Mouse (Mus musculus): ENCODE data around the gene Ambra1. TPM values are rescaled to one million over a fixed set of nuclear protein-coding genes. Genes with fewer than 3 reads are reported as not detected.

The Ambra1 gene
- polyA plus RNA-seq, 1 experiment from 2014 or later: 15.0 TPM

- 63% methylated on average over 4 of the region's 4 CpGs for WGBS
- Histone ChIP-seq H3K9me3 (replicated peaks; ENCODE audit: control insufficient read depth, low read length) (no peaks in the 10 kb centered on the region), H3K36me3 (ENCODE audit: control insufficient read depth, insufficient read depth, low read length) (no peaks in the 10 kb centered on the region), H3K27ac (ENCODE audit: low read length) (peak overlapping the region; percentile 43; the same call in 1 of the 2 replicates), H3K4me2 (ENCODE audit: low read depth, low read length) (no peak overlapping the region), H3K27me3 (ENCODE audit: control insufficient read depth, insufficient read depth, low read length) (no peaks in the 10 kb centered on the region), H3K4me3 (replicated peaks; ENCODE audit: low read length) (no peak overlapping the region), H3K9ac (ENCODE audit: low read length) (no peak overlapping the region), H3K4me1 (ENCODE audit: control insufficient read depth, insufficient read depth, low read length) (peaks cover 60% of the 10 kb centered on the region)
- ATAC-seq (ENCODE audit: insufficient read depth, low FRiP score): no peak
Observed at GRCm38 (mm10) chr2:91955121-91955591, 225.2 kb downstream of the Ambra1 start.

DNA sequence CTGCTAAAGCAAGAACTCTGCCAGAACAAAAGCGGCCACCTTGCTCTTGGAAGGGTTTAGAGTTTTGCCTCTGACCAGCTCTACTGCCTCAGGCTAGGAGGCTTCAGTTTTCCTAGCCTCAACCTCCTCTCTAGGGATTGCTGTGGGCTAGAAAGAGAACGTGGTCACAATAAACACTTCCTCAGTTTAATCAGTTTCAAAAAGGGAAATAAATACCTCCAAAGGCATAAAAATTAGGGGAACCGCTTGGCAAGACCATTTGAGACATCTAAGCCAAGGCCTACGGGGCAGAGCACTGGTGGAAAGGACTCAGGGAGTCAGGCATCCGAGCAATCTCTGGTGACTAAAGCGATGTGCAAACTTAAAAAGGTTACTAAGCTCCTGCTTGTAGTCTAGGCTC, 225.9 kb downstream of the Ambra1 start:
- Histone ChIP-seq H3K4me3 (replicated peaks; ENCODE audit: low read length) (no peak overlapping the region), H3K9ac (ENCODE audit: low read length) (no peak overlapping the region), H3K4me2 (ENCODE audit: low read depth, low read length) (no peak overlapping the region), H3K36me3 (ENCODE audit: control insufficient read depth, insufficient read depth, low read length) (no peaks in the 10 kb centered on the region), H3K27me3 (ENCODE audit: control insufficient read depth, insufficient read depth, low read length) (no peaks in the 10 kb centered on the region), H3K4me1 (ENCODE audit: control insufficient read depth, insufficient read depth, low read length) (peaks cover 54% of the 10 kb centered on the region), H3K9me3 (replicated peaks; ENCODE audit: control insufficient read depth, low read length) (no peaks in the 10 kb centered on the region), H3K27ac (ENCODE audit: low read length) (0 out of 2 replicates have a peak overlapping the region, but pooled peaks have one; percentile 43)
- no peak for ATAC-seq (ENCODE audit: insufficient read depth, low FRiP score)
- WGBS: 77% methylated on average over 6 of the region's 6 CpGs

GRCm38 (mm10) chr2:91957096-91957495, 227.2 kb downstream of the Ambra1 start:
- Histone ChIP-seq H3K9me3 (replicated peaks; ENCODE audit: control insufficient read depth, low read length) (no peaks in the 10 kb centered on the region), H3K4me1 (ENCODE audit: control insufficient read depth, insufficient read depth, low read length) (peaks cover 58% of the 10 kb centered on the region), H3K9ac (ENCODE audit: low read length) (no peak overlapping the region; the same call in 1 of the 2 replicates), H3K36me3 (ENCODE audit: control insufficient read depth, insufficient read depth, low read length) (no peaks in the 10 kb centered on the region), H3K4me2 (ENCODE audit: low read depth, low read length) (0 out of 2 replicates have a peak overlapping the region, but pooled peaks have one; percentile 0), H3K4me3 (replicated peaks; ENCODE audit: low read length) (no peak overlapping the region), H3K27ac (ENCODE audit: low read length) (peak overlapping the region; percentile 37; the same call in 1 of the 2 replicates), H3K27me3 (ENCODE audit: control insufficient read depth, insufficient read depth, low read length) (no peaks in the 10 kb centered on the region)
- peak; percentile 49 for ATAC-seq (ENCODE audit: insufficient read depth, low FRiP score)
- 5% methylated on average over 4 of the region's 4 CpGs for WGBS

DNA sequence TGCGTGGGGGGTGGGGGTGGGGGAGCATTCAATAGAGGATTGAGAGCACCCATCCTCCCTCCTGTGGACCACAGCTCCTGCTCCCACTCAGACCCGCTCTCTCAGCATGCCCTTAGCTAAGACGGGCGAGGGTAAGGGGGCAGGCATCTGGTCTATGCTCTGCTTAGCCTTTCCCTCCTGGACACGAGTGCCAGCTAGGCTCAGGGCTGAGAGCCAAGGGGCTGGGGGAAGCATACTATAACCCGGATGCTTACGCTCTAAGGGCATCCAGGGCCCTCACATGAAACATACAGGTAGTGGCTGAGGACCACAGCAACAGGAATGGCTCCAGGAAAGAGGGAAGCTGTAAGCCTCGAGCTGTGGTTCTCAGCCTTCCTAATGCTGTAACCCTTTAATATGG, 228.1 kb downstream of the Ambra1 start:
- ATAC-seq (ENCODE audit: insufficient read depth, low FRiP score): no peak
- Histone ChIP-seq H3K4me1 (ENCODE audit: control insufficient read depth, insufficient read depth, low read length) (peaks cover 67% of the 10 kb centered on the region), H3K27me3 (ENCODE audit: control insufficient read depth, insufficient read depth, low read length) (no peaks in the 10 kb centered on the region), H3K4me3 (replicated peaks; ENCODE audit: low read length) (no peak overlapping the region), H3K27ac (ENCODE audit: low read length) (no peak overlapping the region), H3K9me3 (replicated peaks; ENCODE audit: control insufficient read depth, low read length) (no peaks in the 10 kb centered on the region), H3K4me2 (ENCODE audit: low read depth, low read length) (no peak overlapping the region), H3K36me3 (ENCODE audit: control insufficient read depth, insufficient read depth, low read length) (no peaks in the 10 kb centered on the region), H3K9ac (ENCODE audit: low read length) (no peak overlapping the region)
- WGBS: 78% methylated on average over 8 of the region's 8 CpGs

DNA sequence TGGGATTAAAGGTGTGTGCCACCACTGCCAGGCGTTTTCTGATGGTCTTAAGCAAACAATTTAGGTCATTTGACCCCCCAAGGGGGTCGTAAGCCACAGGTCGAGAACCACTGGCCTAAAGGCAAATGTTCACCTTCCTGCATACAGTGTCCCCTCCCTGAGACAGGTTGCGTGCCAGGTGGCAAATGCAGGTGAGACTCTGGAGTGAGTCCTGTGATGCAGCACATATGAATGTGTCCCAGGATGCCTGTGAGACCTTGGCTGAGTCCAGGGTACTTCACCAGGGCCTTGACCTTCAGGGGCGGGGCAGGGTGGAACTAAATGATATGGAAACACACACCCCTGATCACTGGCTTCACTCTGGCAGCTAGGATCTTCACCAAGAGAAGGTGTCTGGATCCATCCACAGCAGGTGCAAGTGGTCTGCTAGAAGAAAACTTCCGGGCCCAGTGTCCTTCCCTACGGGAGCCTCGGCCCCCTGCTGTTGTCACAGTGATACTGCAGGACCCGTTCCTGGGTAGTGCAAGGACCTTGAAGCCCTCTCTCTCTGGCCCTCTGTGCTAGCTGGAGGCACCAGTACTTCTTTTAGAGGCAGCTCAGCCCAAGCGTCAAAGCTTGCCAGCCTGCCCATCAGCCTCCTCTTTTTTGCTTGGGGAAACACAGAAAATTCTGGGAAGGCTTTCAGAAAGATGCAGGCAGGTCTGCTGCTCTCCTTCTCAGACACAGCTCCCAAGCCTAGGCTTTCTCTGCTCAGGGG, 228.9 kb downstream of the Ambra1 start:
- no peaks in the 10 kb centered on the region for H3K9me3 ChIP-seq (replicated peaks; ENCODE audit: control insufficient read depth, low read length)
- H3K4me2 ChIP-seq (ENCODE audit: low read depth, low read length): no peak overlapping the region
- WGBS: 45% methylated on average over 10 of the region's 10 CpGs
- ATAC-seq (ENCODE audit: insufficient read depth, low FRiP score): no peak
- no peaks in the 10 kb centered on the region for H3K36me3 ChIP-seq (ENCODE audit: control insufficient read depth, insufficient read depth, low read length)
- H3K27ac ChIP-seq (ENCODE audit: low read length): no peak overlapping the region
- H3K4me1 ChIP-seq (ENCODE audit: control insufficient read depth, insufficient read depth, low read length): peaks cover 63% of the 10 kb centered on the region
- no peak overlapping the region for H3K4me3 ChIP-seq (replicated peaks; ENCODE audit: low read length)
- no peak overlapping the region for H3K9ac ChIP-seq (ENCODE audit: low read length)
- H3K27me3 ChIP-seq (ENCODE audit: control insufficient read depth, insufficient read depth, low read length): no peaks in the 10 kb centered on the region

- Histone ChIP-seq H3K4me3 (replicated peaks; ENCODE audit: low read length) (no peak overlapping the region), H3K9me3 (replicated peaks; ENCODE audit: control insufficient read depth, low read length) (no peaks in the 10 kb centered on the region), H3K27me3 (ENCODE audit: control insufficient read depth, insufficient read depth, low read length) (no peaks in the 10 kb centered on the region), H3K27ac (ENCODE audit: low read length) (no peak overlapping the region), H3K4me2 (ENCODE audit: low read depth, low read length) (no peak overlapping the region), H3K4me1 (ENCODE audit: control insufficient read depth, insufficient read depth, low read length) (peaks cover 57% of the 10 kb centered on the region), H3K9ac (ENCODE audit: low read length) (no peak overlapping the region), H3K36me3 (ENCODE audit: control insufficient read depth, insufficient read depth, low read length) (no peaks in the 10 kb centered on the region)
- no peak for ATAC-seq (ENCODE audit: insufficient read depth, low FRiP score)
- 72% methylated on average over 11 of the region's 11 CpGs for WGBS
Observed at GRCm38 (mm10) chr2:91959544-91960410, 229.8 kb downstream of the Ambra1 start.

DNA sequence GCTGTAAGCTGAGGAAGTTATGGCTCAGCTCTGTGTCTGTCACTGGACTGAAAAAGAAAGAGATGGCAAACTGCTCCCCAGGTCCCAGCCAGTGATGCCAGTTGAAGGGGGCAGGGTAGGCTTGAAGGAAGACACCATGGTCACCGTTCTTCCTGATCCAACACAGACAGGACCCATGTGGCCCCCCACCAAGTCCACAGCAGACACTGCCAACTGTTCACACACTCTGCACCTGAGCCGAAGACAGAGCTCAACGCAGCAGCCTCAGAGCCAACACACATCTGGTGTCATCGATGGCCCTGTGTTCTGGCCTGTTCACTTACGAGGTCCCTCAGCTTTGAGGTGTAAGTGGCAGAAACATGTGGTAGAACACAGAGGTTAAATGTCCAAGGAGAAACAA, 230.5 kb downstream of the Ambra1 start:
- no peaks in the 10 kb centered on the region for H3K36me3 ChIP-seq (ENCODE audit: control insufficient read depth, insufficient read depth, low read length)
- H3K27ac ChIP-seq (ENCODE audit: low read length): no peak overlapping the region

DNA sequence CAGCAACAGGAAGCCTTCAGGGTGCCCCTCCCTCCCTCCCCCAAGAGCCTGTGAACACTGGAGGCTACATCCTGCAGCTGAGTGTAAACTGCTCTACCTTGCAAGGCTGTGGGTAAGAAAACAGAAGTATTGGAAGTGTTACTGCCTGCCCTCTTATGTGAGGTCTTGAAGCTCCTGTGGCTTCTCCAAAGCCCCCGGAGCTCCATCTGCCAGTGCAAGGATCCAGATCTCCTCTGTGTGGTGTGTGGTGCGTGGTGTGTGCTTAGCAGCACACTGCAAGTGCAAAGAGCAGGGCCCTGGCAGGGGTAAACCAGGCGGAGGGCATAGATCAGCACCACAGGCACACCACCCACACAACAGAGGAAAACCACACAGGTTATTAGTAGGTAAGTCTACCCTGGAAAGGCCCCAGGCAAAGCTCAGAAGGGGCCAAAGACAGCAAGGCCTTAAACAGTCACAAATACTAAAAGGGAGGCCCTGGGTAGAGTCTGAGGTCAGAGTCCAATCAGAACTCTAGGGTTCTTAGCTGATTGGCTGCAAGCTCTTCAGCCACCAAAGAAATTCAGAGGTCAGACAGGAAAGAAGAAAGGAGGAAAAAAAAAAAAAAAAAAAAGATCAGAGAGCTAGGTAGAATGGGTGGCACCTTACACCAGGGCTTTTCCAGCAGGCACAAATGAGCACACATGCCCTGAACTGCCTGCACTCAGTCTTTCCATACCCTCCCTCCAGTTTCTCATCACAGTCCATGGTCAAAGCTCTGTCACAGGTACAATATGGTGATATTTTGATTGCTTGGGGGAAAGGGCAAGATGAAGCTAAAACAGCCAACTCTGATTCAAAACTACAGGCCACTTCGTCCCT, 232.2 kb downstream of the Ambra1 start:
- Histone ChIP-seq H3K36me3 (ENCODE audit: control insufficient read depth, insufficient read depth, low read length) (no peaks in the 10 kb centered on the region), H3K4me3 (replicated peaks; ENCODE audit: low read length) (peak overlapping the region; percentile 71), H3K9ac (ENCODE audit: low read length) (peak overlapping the region; percentile 91), H3K9me3 (replicated peaks; ENCODE audit: control insufficient read depth, low read length) (no peaks in the 10 kb centered on the region), H3K4me2 (ENCODE audit: low read depth, low read length) (peak overlapping the region; percentile 92), H3K27me3 (ENCODE audit: control insufficient read depth, insufficient read depth, low read length) (no peaks in the 10 kb centered on the region), H3K27ac (ENCODE audit: low read length) (peak overlapping the region; percentile 85), H3K4me1 (ENCODE audit: control insufficient read depth, insufficient read depth, low read length) (peaks cover 43% of the 10 kb centered on the region)
- WGBS: 37% methylated on average over 4 of the region's 4 CpGs
- ATAC-seq (ENCODE audit: insufficient read depth, low FRiP score): peak; percentile 23; the same call in 1 of the 2 replicates

More for the DNA sequence above, 230.5 kb downstream of the Ambra1 start:
- Histone ChIP-seq H3K27me3 (ENCODE audit: control insufficient read depth, insufficient read depth, low read length) (no peaks in the 10 kb centered on the region), H3K9ac (ENCODE audit: low read length) (no peak overlapping the region), H3K9me3 (replicated peaks; ENCODE audit: control insufficient read depth, low read length) (no peaks in the 10 kb centered on the region), H3K4me1 (ENCODE audit: control insufficient read depth, insufficient read depth, low read length) (peaks cover 51% of the 10 kb centered on the region), H3K4me3 (replicated peaks; ENCODE audit: low read length) (no peak overlapping the region), H3K4me2 (ENCODE audit: low read depth, low read length) (no peak overlapping the region)
- WGBS: 94% methylated on average over 5 of the region's 5 CpGs
- ATAC-seq (ENCODE audit: insufficient read depth, low FRiP score): no peak

All from stomach, embryonic 16.5 days (tissue).